Mouse (Mus musculus): ENCODE data around the gene Meis3.

DNA sequence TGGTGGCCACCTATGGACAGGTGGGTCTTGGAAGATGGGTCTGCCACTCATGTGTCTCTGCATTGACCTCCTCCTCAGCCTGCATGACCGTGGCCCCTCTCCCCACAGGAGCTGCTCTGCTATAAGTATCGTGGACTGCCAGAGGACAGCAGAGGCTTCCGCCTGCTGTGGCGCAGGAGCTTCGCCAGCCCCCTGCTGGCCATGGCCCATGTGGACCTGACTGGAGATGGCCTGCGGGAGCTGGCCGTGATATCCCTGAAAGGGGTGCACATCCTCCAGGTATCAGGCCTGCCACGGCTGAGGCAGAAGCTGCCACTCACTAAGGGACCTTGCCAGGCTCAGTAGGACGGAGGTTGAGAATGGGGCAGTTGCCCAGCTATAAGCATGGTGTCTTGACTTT lies 49.1 kb upstream of the Meis3 start:
- no peak for TF ChIP-seq POLR2A (IDR thresholded peaks at IDR 0.05; ENCODE audit: low read depth, low read length)
- TF ChIP-seq CTCF (IDR thresholded peaks at IDR 0.05; ENCODE audit: borderline replicate concordance, insufficient read depth, low read length), result no peak

All from embryonic fibroblast, embryonic 13.5 days (primary cell).